Mouse (Mus musculus) neural tube, embryonic 11.5 days (tissue): ENCODE data around the gene Cdk5rap3. TPM values are rescaled to one million over a fixed set of nuclear protein-coding genes. Genes with fewer than 3 reads are reported as not detected.

Source experiments
- ATAC-seq: fragments of 200-750 bp; cut with Nextera tagmentation; 2 replicates; pipeline ENCODE4 v1.8.0; 2017; ENCODE audit warnings: moderate number of reproducible peaks, mild to moderate bottlenecking, moderate TSS enrichment, moderate library complexity; ENCODE audit not compliant: insufficient read depth, low FRiP score, low TSS enrichment
- DNase-seq: peaks from one replicate; pipeline ENCODE4 v3.0.0-alpha.2; 2015; ENCODE audit warnings: low spot score
- H3K27ac ChIP-seq: fragments of 300-500 bp; sonication (generic); 2 replicates; pipeline ENCODE4 v1.5.1; 2014; ENCODE audit warnings: low read depth, mild to moderate bottlenecking, low read length
- H3K27me3 ChIP-seq: fragments of 300-500 bp; sonication (generic); 2 replicates; pipeline ENCODE4 v1.6.1; 2014; ENCODE audit warnings: mild to moderate bottlenecking, low read length, mixed read lengths; ENCODE audit not compliant: control insufficient read depth, insufficient read depth
- H3K36me3 ChIP-seq: fragments of 300-500 bp; sonication (generic); 2 replicates; pipeline ENCODE4 v1.6.1; 2014; ENCODE audit warnings: mild to moderate bottlenecking, low read length, moderate library complexity, mixed read lengths; ENCODE audit not compliant: control insufficient read depth, insufficient read depth
- H3K4me1 ChIP-seq: fragments of 300-500 bp; sonication (generic); 2 replicates; pipeline ENCODE4 v1.6.1; 2014; ENCODE audit warnings: low read length, mixed read lengths; ENCODE audit not compliant: control insufficient read depth, insufficient read depth
- H3K4me2 ChIP-seq: fragments of 300-500 bp; sonication (generic); 2 replicates; pipeline ENCODE4 v1.6.1; 2014; ENCODE audit warnings: low read depth, mild to moderate bottlenecking, moderate library complexity
- H3K4me3 ChIP-seq: fragments of 300-500 bp; sonication (generic); 2 replicates; pipeline ENCODE4 v1.5.1; 2014; ENCODE audit warnings: low read depth, low read length
- H3K9ac ChIP-seq: fragments of 300-500 bp; sonication (generic); 2 replicates; pipeline ENCODE4 v1.6.1; 2014; ENCODE audit warnings: mild to moderate bottlenecking, low read length
- H3K9me3 ChIP-seq: fragments of 300-500 bp; sonication (generic); 2 replicates; pipeline ENCODE4 v1.6.1; 2016; ENCODE audit warnings: low read length; ENCODE audit not compliant: control insufficient read depth
- WGBS: fragments of 180-500 bp; shearing (Covaris S2); extraction: QIAGEN DNeasy Blood & Tissue Kit; methylation state at CpG from one replicate; pipeline ENCODE4 v1.1.7; 2014; 5-methylcytosine and 5-hydroxymethylcytosine counted together
- polyA plus RNA-seq: library from polyadenylated mRNA; unstranded; fragments of >200 nt; fragmentation: Nextera tagmentation; extraction: Ambion mirVana; gene quantifications from 2 replicates; pipeline ENCODE4 v1.2.1, GENCODE M21; 2014

Cdk5rap3 gene
- polyA plus RNA-seq, 1 experiment from 2014 or later, result 92.7 TPM

- Histone ChIP-seq H3K9me3 (no peaks in the 10 kb centered on the region), H3K4me3 (peak overlapping the region; percentile 45)
- WGBS, result under 1% methylated on average over 31 of the region's 31 CpGs
Observed at GRCm38 (mm10) chr11:96861878-96862289, 54.4 kb downstream of the Cdk5rap3 start.

DNA sequence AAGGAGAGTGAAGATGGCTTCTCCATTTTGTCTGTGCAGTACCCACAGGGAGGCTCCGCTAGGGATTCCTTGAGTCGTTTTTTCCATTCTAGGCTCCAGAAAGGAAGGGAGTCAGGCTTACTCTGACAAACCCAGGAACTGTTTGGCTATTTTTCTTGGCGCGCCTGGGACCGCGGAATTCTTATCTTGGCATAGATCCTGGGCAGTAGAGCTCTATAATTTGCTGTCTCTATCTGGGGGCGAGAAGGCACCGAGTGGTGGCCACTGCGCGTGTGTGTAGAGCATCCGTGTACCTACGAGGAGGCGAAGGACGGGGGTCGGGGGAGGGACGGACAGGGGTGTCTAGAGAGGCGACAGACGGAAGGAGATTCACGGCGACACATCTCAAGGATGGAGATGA lies 54.9 kb downstream of the Cdk5rap3 start:
- H3K4me3 ChIP-seq, result peak overlapping the region; percentile 45
- peaks cover 21% of the 10 kb centered on the region for H3K4me1 ChIP-seq
- ATAC-seq, result peak; percentile 36
- peak overlapping the region; percentile 94 for H3K4me2 ChIP-seq
- under 1% methylated on average over 20 of the region's 20 CpGs for WGBS
- no peaks in the 10 kb centered on the region for H3K27me3 ChIP-seq
- no peaks in the 10 kb centered on the region for H3K9me3 ChIP-seq
- no peak overlapping the region for H3K27ac ChIP-seq
- peak overlapping the region; percentile 33 for H3K9ac ChIP-seq
- no peak for DNase-seq
- no peaks in the 10 kb centered on the region for H3K36me3 ChIP-seq

More at GRCm38 (mm10) chr11:96861878-96862289, 54.4 kb downstream of the Cdk5rap3 start:
- H3K36me3 ChIP-seq, result no peaks in the 10 kb centered on the region
- H3K4me1 ChIP-seq, result peaks cover 21% of the 10 kb centered on the region
- H3K4me2 ChIP-seq, result peak overlapping the region; percentile 94
- ATAC-seq, result peak; percentile 84
- peak overlapping the region; percentile 33 for H3K9ac ChIP-seq
- no peaks in the 10 kb centered on the region for H3K27me3 ChIP-seq
- DNase-seq, result peak; percentile 97
- no peak overlapping the region for H3K27ac ChIP-seq

DNA sequence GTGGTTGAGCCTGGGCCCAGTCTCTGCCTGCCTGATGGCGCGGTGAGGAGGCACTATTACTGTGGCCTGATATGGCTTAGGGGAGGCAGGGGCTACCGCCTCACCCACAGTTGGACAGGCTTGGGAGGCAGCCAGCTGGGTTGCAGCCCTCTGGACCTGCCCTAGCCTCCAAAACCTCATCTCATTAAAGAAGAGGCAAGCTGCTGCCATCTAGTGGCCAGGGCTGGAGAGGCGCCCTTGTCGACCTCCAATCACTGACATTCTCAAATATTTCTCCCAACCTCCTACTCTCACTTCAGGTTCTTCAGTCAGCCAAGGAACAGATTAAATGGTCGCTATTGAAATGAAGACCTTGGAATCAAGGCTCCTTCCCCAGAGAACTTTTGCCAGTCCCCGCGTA lies 55.7 kb downstream of the Cdk5rap3 start:
- no peak overlapping the region for H3K9ac ChIP-seq
- H3K4me3 ChIP-seq, result no peak overlapping the region
- H3K4me2 ChIP-seq, result no peak overlapping the region
- ATAC-seq, result no peak
- H3K9me3 ChIP-seq, result no peaks in the 10 kb centered on the region
- 7% methylated on average over 8 of the region's 8 CpGs for WGBS
- H3K36me3 ChIP-seq, result no peaks in the 10 kb centered on the region
- H3K27me3 ChIP-seq, result no peaks in the 10 kb centered on the region
- no peak overlapping the region for H3K27ac ChIP-seq
- DNase-seq, result peak; percentile 88
- H3K4me1 ChIP-seq, result peaks cover 21% of the 10 kb centered on the region

DNA sequence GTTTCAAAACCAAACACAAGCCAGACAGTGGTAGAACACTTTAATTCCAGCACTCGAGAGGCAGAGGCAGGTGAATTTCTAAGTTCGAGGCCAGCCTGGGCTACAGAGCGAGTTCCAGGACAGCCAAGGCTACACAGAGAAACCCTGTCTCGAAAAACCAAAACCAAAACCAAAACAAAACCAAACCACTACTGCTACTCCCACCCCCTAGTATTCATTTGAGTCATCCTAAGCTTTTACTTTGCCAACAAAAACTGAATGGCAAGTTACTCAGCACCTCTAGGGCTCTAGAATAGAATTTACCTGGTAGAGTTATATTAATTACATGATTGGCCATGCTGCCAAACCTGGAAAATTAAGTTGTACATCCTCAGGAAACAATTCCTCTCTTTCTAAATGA lies 56.7 kb downstream of the Cdk5rap3 start:
- DNase-seq (no peak), ATAC-seq (no peak)
- Histone ChIP-seq H3K4me2 (no peak overlapping the region), H3K4me3 (no peak overlapping the region), H3K4me1 (peaks cover 21% of the 10 kb centered on the region), H3K36me3 (no peaks in the 10 kb centered on the region), H3K9me3 (no peaks in the 10 kb centered on the region), H3K27ac (no peak overlapping the region), H3K27me3 (no peaks in the 10 kb centered on the region), H3K9ac (no peak overlapping the region)
- 92% methylated on average over 4 of the region's 4 CpGs for WGBS

- peaks cover 8% of the 10 kb centered on the region for H3K4me1 ChIP-seq
- DNase-seq (no peak), ATAC-seq (no peak)
- no peak overlapping the region for H3K4me2 ChIP-seq
- no peaks in the 10 kb centered on the region for H3K27me3 ChIP-seq
- H3K4me3 ChIP-seq, result no peak overlapping the region
- no peak overlapping the region for H3K9ac ChIP-seq
- H3K9me3 ChIP-seq, result no peaks in the 10 kb centered on the region
- WGBS, result 80% methylated on average over 5 of the region's 5 CpGs
- H3K27ac ChIP-seq, result no peak overlapping the region
- no peaks in the 10 kb centered on the region for H3K36me3 ChIP-seq
Observed at GRCm38 (mm10) chr11:96857446-96857845, 58.9 kb downstream of the Cdk5rap3 start.

Other genes starting within 250 kb of the Cdk5rap3 start
- 19.9 and 20.9 TPM in 2 replicates for gene Snx11, start 138.9 kb downstream of the Cdk5rap3 start, polyA plus RNA-seq
- 133 and 135 TPM in 2 replicates for gene Cbx1, start 127.4 kb downstream of the Cdk5rap3 start, polyA plus RNA-seq
- 45.4 and 46.8 TPM in 2 replicates for gene Nfe2l1, start 86.5 kb downstream of the Cdk5rap3 start, polyA plus RNA-seq
- gene Copz2, start 66.6 kb downstream of the Cdk5rap3 start, polyA plus RNA-seq, result 44.8 and 46.5 TPM in 2 replicates
- gene Prr15l, start 11.6 kb upstream of the Cdk5rap3 start, polyA plus RNA-seq, result 0.57 and 0.78 TPM in 2 replicates
- gene Pnpo, start 27.5 kb upstream of the Cdk5rap3 start, polyA plus RNA-seq, result 24.0 and 26.2 TPM in 2 replicates
- 26.9 and 29.4 TPM in 2 replicates for gene Sp2, start 66.5 kb upstream of the Cdk5rap3 start, polyA plus RNA-seq
- 0.09 and 0.20 TPM in 2 replicates for gene Sp6, start 96.9 kb upstream of the Cdk5rap3 start, polyA plus RNA-seq
- 20.9 and 26.5 TPM in 2 replicates for gene Scrn2, start 113.4 kb upstream of the Cdk5rap3 start, polyA plus RNA-seq
- 2.7 and 3.1 TPM in 2 replicates for gene Lrrc46, start 124.9 kb upstream of the Cdk5rap3 start, polyA plus RNA-seq
- gene Mrpl10, start 125.1 kb upstream of the Cdk5rap3 start, polyA plus RNA-seq, result 75.8 and 78.7 TPM in 2 replicates
- gene Osbpl7, start 134.1 kb upstream of the Cdk5rap3 start, polyA plus RNA-seq, result 5.3 and 7.2 TPM in 2 replicates
- 0.19 and 0.21 TPM in 2 replicates for gene Tbx21, start 198.8 kb upstream of the Cdk5rap3 start, polyA plus RNA-seq
- gene Tbkbp1, start 235.0 kb upstream of the Cdk5rap3 start, polyA plus RNA-seq, result 5.8 and 5.9 TPM in 2 replicates